Mouse (Mus musculus) fat pad, adult 2 months (tissue): Measurements from ENCODE around the gene 5530401A14Rik.

Experiments used
- DNase-seq: peaks from one replicate; pipeline ENCODE4 v3.0.0-alpha.2; 2011; ENCODE audit warnings: low read depth, low spot score; ENCODE audit errors: extremely low read depth

The 5530401A14Rik gene

DNA sequence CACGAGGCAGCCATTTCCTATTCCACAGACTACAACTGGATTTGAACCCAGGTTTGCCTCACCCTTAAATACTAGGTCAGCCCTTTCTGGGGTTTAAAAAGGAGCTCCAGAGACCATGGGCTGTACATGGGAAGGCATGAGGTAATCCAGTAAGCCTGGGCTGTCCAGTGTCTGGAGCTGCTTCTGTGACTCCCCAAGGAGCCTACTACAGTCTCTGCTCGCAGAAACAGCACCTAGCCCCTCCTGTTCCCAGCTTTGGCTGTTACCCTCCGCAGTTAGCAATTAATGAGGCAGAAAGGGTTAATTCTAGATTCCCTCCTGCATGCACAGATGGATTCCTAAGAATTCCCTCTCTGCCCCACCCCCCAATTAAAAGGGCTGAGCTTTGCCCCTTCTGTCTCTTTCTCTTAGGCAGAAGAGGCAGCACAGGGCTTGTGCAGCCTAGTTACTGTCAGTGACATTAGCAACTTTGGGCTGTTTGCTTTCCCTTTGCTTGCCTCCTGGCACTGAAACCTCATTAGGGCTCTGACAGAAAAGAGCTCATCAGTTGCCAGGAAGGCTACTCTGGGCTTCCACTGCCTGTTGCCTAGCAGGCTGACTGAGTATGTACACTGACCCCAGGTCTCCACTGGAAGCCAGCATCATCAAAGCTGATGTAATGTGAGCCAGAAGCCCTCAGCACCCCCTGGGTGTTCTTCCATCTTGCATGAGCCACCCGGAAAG is at the start of gene 5530401A14Rik:
5530401A14Rik (plus strand) TSS at position 424 of the 723 bp plus-strand sequence.
- DNase-seq = no peak

GRCm38 (mm10) chr11:81814816-81815215 is 45.7 kb upstream of the 5530401A14Rik start:
- no peak for DNase-seq

DNA sequence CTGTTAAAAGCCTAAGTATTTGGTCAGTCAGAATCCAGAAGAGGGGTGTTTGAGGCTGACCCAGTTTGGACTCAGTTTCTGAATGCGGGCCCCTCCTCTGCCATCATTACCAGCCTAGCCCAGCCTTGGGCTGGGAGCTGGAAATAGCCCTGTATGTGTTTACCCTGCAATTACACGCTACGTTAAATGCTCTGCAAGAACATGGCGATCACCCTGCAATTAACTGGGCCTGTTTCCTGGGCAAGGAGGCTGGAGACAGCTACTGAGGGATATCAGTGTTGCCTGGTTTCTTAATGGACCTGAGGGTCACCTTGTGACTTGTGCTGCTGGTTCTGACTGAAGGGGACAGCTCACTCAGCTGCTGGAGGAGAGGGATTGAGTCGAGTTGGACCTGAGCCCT is 43.9 kb upstream of the 5530401A14Rik start:
- DNase-seq = no peak

DNA sequence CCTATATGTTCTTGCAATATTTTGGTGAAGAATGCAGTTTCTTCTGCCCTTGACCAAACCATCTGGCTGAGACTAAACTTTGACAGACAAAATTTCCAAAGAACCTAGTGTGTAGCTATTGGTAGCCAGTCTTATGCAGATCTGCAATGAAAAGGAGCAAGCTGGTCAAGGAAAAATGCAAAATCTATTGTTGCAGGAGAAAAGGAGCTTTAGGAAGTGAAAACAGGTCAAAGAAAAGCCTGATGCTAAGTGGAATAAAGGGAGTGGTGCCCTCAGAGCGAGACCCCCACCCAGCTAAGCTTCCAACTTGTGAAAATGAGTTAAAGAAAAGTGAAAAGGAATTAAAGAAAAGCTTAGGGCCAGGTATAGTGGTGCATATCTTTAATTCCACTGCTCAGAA is 28.1 kb upstream of the 5530401A14Rik start:
- DNase-seq = no peak

- no peak for DNase-seq
Measured at GRCm38 (mm10) chr11:81838426-81838825, 22.0 kb upstream of the 5530401A14Rik start.

GRCm38 (mm10) chr11:81841001-81841400 is 19.5 kb upstream of the 5530401A14Rik start:
- no peak for DNase-seq

DNA sequence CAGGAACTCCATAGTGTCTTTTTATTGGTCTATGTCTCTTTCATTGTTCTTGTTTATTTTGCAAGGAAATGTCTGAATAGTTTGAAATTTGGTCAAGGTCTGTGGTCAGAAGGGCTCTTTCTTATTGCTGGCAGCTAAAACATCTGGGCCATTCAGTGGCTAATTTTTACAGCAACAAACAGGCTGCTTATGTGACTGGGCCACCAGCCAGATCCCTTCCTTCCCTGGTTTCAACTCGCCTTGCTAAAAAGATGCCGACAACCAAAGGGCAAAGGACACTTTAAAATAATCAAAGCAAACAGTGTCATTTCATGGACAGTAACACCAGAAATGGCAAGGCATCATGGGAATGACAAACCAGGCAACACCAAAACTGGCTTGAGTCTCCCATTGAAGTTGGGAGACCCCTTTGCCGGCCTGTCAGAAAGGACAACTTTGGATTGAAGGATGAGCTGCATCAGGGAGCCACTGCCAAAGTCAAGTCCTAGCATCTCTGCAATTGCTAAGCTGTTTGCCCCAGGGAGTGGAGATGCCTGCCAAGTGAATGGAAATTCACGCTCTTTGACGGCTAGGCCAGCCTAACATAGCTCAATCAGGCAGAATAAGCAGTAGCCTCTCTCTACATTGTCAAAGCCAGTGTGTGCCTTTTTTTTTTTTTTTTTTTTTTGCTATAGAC is 15.3 kb upstream of the 5530401A14Rik start:
- DNase-seq = peak; percentile 11

GRCm38 (mm10) chr11:81845686-81846036 is 14.8 kb upstream of the 5530401A14Rik start:
- DNase-seq = no peak

- DNase-seq = no peak
Measured at GRCm38 (mm10) chr11:81847773-81848490, 12.5 kb upstream of the 5530401A14Rik start.

- no peak for DNase-seq
Measured at GRCm38 (mm10) chr11:81865661-81866382, 5.3 kb downstream of the 5530401A14Rik start.

- DNase-seq = no peak
Measured at GRCm38 (mm10) chr11:81871506-81872213, 11.2 kb downstream of the 5530401A14Rik start.

DNA sequence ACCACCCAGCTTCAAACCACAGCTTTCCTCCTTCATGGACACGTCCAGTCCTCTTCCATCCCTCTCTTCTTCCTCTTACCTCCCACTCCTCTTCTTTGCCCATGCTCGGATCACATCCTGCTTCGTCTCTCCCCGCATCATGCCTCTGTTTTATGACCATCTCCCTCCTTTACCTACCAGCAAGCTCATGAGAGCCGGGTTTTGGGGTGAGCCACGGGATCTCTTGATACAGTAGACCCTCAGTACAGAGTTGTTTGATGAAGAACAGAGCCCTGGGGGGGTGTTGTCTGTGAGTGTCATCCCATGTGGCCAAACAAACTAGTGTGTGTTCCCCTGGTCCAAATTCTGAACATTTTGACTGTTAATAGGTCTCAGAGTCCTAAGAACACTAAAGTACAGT is 36.0 kb downstream of the 5530401A14Rik start:
- no peak for DNase-seq

DNA sequence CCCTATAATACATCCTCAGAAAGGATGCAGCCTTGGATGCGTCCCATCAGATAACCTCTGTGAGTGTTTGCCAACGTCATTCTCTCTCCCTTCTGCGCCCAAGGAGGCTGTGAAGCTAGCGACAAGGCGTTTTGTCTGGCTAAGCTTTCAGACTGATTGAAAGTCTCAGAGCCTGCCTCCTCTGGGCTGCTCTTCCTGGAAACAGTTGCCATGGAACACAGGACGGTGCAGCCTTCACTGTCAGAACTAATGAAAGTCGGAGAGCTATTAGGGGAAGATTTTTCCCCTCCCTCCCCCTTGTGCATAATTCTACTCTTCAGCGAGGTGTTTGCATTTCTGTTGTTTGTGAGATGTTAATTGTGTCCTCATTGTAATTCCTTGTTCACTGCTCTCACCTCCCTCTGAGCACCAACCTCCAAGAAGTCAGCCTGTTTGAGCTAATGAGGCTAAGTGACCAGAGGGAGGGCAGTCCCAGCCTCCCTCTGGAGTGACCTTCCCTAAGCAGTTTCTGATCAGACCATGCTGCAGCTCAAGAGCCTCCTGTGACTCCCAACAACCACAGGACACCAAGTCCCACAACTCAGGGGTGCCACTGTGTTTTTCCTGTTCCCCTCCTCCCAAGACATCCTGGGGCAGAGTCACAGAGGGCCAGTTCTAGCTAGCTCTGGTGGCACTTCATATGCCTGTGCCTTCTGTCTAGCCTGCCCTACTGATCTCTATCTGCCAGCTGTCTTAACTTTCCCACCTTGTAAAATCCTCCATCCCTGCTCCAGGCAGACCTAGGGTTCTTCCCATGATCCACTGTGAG is 37.3 kb downstream of the 5530401A14Rik start:
- DNase-seq = no peak

- no peak for DNase-seq
Measured at GRCm38 (mm10) chr11:81902318-81902717, 41.8 kb downstream of the 5530401A14Rik start.

DNA sequence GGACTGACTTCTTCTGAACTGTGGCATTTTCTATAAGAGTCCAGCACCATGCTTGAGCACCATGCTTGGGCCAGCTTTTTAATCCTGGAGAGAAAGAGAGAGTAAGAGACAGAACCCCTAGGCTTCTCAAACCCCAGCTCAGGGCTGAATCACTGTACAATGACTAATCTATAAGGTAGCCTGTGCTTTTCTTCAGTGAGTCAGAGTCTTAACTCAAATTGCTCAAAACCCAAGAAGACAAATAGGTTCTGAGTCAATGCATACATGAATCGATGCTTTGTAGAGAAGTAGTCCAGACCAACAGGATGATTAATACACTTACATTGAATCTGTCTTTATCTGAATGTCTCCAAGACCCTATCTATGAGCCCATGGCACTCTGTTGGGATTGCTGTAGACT is 48.3 kb downstream of the 5530401A14Rik start:
- no peak for DNase-seq

- no peak for DNase-seq
Measured at GRCm38 (mm10) chr11:81909397-81909894, 49.0 kb downstream of the 5530401A14Rik start.

- DNase-seq = no peak
Measured at GRCm38 (mm10) chr11:81913071-81913470, 52.6 kb downstream of the 5530401A14Rik start.

- DNase-seq = no peak
Measured at GRCm38 (mm10) chr11:81915501-81915900, 55.0 kb downstream of the 5530401A14Rik start.

DNA sequence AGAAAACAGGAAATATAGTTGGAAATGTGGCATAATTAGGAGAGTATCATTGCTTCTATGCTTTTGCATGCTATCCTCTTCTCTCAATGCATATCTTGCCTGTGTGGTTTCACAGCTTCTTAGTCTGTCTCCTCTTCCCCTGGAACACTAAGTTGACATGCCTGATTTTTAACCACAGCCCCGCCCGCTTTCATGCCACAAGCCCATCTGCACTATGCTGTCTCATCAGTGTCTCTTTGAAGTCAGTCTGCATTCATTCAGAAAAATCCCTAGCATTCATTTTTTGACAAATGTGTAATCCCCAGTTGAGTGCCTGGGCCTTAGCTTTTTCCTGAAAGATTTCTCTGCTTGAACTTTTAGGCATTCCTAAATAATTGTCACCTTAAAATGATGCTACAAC is 62.6 kb downstream of the 5530401A14Rik start:
- DNase-seq = no peak

- DNase-seq = no peak
Measured at GRCm38 (mm10) chr11:81923626-81924025, 63.2 kb downstream of the 5530401A14Rik start.
